Mouse (Mus musculus) thymus, adult 2 months (tissue): ENCODE data around the gene Arhgap44.

Source experiments
- CTCF ChIP-seq: fragments of 200-500 bp; IDR thresholded peaks from 2 replicates; pipeline ENCODE4 v1.5.1; 2012; ENCODE audit warnings: mild to moderate bottlenecking, control low read depth, low read length, moderate library complexity, borderline replicate concordance; ENCODE audit not compliant: control insufficient read depth, poor library complexity, insufficient read depth; ENCODE audit errors: extremely low read depth
- POLR2A ChIP-seq: fragments of 200-500 bp; IDR thresholded peaks from 2 replicates; pipeline ENCODE4 v1.6.1; 2012; ENCODE audit warnings: mild to moderate bottlenecking, low read length, control low read depth, moderate library complexity; ENCODE audit not compliant: control insufficient read depth, poor library complexity, insufficient read depth; ENCODE audit errors: extremely low read depth

GRCm38 (mm10) chr11:65158658-65158990 is 4.1 kb downstream of the Arhgap44 start:
- TF ChIP-seq CTCF, result no peak
- TF ChIP-seq POLR2A, result no peak
